Mouse (Mus musculus) lung, adult 10 weeks (tissue): ENCODE measurements around the gene Pou2f3. TPM values are rescaled to one million over a fixed set of nuclear protein-coding genes. Genes with fewer than 3 reads are reported as not detected.

ENCODE experiments used
- polyA plus RNA-seq: library from polyadenylated mRNA; stranded (reverse); fragments of 350-450 nt; fragmentation: Illumina TruSeq; extraction: RNeasy Lipid Tissue Mini Kit (QIAGEN cat#74804); gene quantifications from one replicate; pipeline ENCODE4 v1.2.3, GENCODE M21; 2014; ENCODE audit warnings: low read depth, low replicate concordance; ENCODE audit not compliant: insufficient read depth

The Pou2f3 gene
- 0.29 TPM for polyA plus RNA-seq

GRCm38 (mm10) chr9:43210190-43210682 is at the start of gene Pou2f3:
Gene Pou2f3 (minus strand): TSS chr9:43210369.

GRCm38 (mm10) chr9:43239712-43240593 is 29.8 kb upstream of the Pou2f3 start, which contains the start of gene Oaf:
Gene Oaf (minus strand): TSS chr9:43239911.

GRCm38 (mm10) chr9:43116134-43116996 is 93.8 kb downstream of the Pou2f3 start, which contains the start of gene Tmem136:
Gene Tmem136 (minus strand): TSS chr9:43116570.

GRCm38 (mm10) chr9:43107187-43107517 is 103.0 kb downstream of the Pou2f3 start, which contains the start of gene Arhgef12:
Gene Arhgef12 (minus strand): TSS chr9:43107239.

Other genes with a start within 250 kb of the Pou2f3 start
- 27.2 TPM for gene Arhgef12, start 103.1 kb downstream of the Pou2f3 start, polyA plus RNA-seq
- gene Tmem136, start 93.8 kb downstream of the Pou2f3 start, polyA plus RNA-seq: 2.1 TPM
- gene Oaf, start 29.5 kb upstream of the Pou2f3 start, polyA plus RNA-seq: 5.1 TPM
- 2.2 TPM for gene Trim29, start 100.5 kb upstream of the Pou2f3 start, polyA plus RNA-seq